Mouse (Mus musculus): ENCODE results near the gene Gm5134. TPM values are rescaled to one million over a fixed set of nuclear protein-coding genes. Genes with fewer than 3 reads are reported as not detected.

Gene Gm5134
- polyA plus RNA-seq, 1 experiment from 2014 or later: not detected

GRCm38 (mm10) chr10:76006385-76006784, 52.1 kb downstream of the Gm5134 start:
- Histone ChIP-seq H3K4me2 (replicated peaks) (no peak overlapping the region), H3K27me3 (replicated peaks) (no peaks in the 10 kb centered on the region), H3K4me1 (peaks cover 8% of the 10 kb centered on the region), H3K9me3 (no peaks in the 10 kb centered on the region), H3K9ac (no peak overlapping the region), H3K27ac (no peak overlapping the region), H3K36me3 (no peaks in the 10 kb centered on the region), H3K4me3 (no peak overlapping the region)
- 89% methylated on average over 6 of the region's 6 CpGs for WGBS
- ATAC-seq (ENCODE audit: low FRiP score, low read depth): no peak

GRCm38 (mm10) chr10:76009812-76010211, 55.5 kb downstream of the Gm5134 start:
- WGBS: 82% methylated on average over 3 of the region's 3 CpGs
- Histone ChIP-seq H3K4me3 (no peak overlapping the region), H3K4me2 (replicated peaks) (no peak overlapping the region), H3K27ac (no peak overlapping the region), H3K36me3 (no peaks in the 10 kb centered on the region), H3K9ac (no peak overlapping the region), H3K9me3 (no peaks in the 10 kb centered on the region), H3K27me3 (replicated peaks) (no peaks in the 10 kb centered on the region), H3K4me1 (no peaks in the 10 kb centered on the region)
- no peak for ATAC-seq (ENCODE audit: low FRiP score, low read depth)

GRCm38 (mm10) chr10:76012922-76013321, 58.6 kb downstream of the Gm5134 start:
- Histone ChIP-seq H3K4me2 (replicated peaks) (no peak overlapping the region), H3K36me3 (no peaks in the 10 kb centered on the region), H3K9me3 (no peaks in the 10 kb centered on the region), H3K4me1 (no peaks in the 10 kb centered on the region), H3K27ac (no peak overlapping the region), H3K9ac (no peak overlapping the region), H3K4me3 (no peak overlapping the region), H3K27me3 (replicated peaks) (no peaks in the 10 kb centered on the region)
- 81% methylated on average over 6 of the region's 6 CpGs for WGBS
- no peak for ATAC-seq (ENCODE audit: low FRiP score, low read depth)

GRCm38 (mm10) chr10:76016886-76017285, 62.6 kb downstream of the Gm5134 start:
- no peaks in the 10 kb centered on the region for H3K4me1 ChIP-seq
- no peaks in the 10 kb centered on the region for H3K9me3 ChIP-seq
- H3K4me2 ChIP-seq (replicated peaks): no peak overlapping the region
- WGBS: 91% methylated on average over 3 of the region's 3 CpGs
- no peak overlapping the region for H3K4me3 ChIP-seq
- no peak overlapping the region for H3K9ac ChIP-seq
- H3K27me3 ChIP-seq (replicated peaks): no peaks in the 10 kb centered on the region
- H3K27ac ChIP-seq: no peak overlapping the region
- no peak for ATAC-seq (ENCODE audit: low FRiP score, low read depth)
- no peaks in the 10 kb centered on the region for H3K36me3 ChIP-seq

GRCm38 (mm10) chr10:76021728-76022127, 67.4 kb downstream of the Gm5134 start:
- Histone ChIP-seq H3K4me3 (no peak overlapping the region), H3K4me1 (no peaks in the 10 kb centered on the region), H3K9me3 (no peaks in the 10 kb centered on the region), H3K27me3 (replicated peaks) (no peaks in the 10 kb centered on the region), H3K27ac (no peak overlapping the region), H3K9ac (no peak overlapping the region), H3K4me2 (replicated peaks) (no peak overlapping the region), H3K36me3 (no peaks in the 10 kb centered on the region)
- WGBS: 88% methylated on average over 3 of the region's 3 CpGs
- no peak for ATAC-seq (ENCODE audit: low FRiP score, low read depth)

- no peaks in the 10 kb centered on the region for H3K36me3 ChIP-seq
- H3K4me3 ChIP-seq: no peak overlapping the region
- no peaks in the 10 kb centered on the region for H3K4me1 ChIP-seq
- no peak overlapping the region for H3K9ac ChIP-seq
- no peak overlapping the region for H3K27ac ChIP-seq
- H3K4me2 ChIP-seq (replicated peaks): no peak overlapping the region
- H3K9me3 ChIP-seq: no peaks in the 10 kb centered on the region
- H3K27me3 ChIP-seq (replicated peaks): no peaks in the 10 kb centered on the region
- no peak for ATAC-seq (ENCODE audit: low FRiP score, low read depth)
- WGBS: 95% methylated on average over 6 of the region's 6 CpGs
Observed at GRCm38 (mm10) chr10:76023921-76024320, 69.6 kb downstream of the Gm5134 start.

GRCm38 (mm10) chr10:76025470-76026190, 71.3 kb downstream of the Gm5134 start:
- no peaks in the 10 kb centered on the region for H3K27me3 ChIP-seq (replicated peaks)
- H3K9me3 ChIP-seq: no peaks in the 10 kb centered on the region
- WGBS: 91% methylated on average over 10 of the region's 10 CpGs
- H3K36me3 ChIP-seq: no peaks in the 10 kb centered on the region
- H3K9ac ChIP-seq: no peak overlapping the region
- no peak overlapping the region for H3K27ac ChIP-seq
- ATAC-seq (ENCODE audit: low FRiP score, low read depth): no peak
- no peak overlapping the region for H3K4me3 ChIP-seq
- H3K4me1 ChIP-seq: no peaks in the 10 kb centered on the region
- no peak overlapping the region for H3K4me2 ChIP-seq (replicated peaks)

GRCm38 (mm10) chr10:76027127-76028015, 73.1 kb downstream of the Gm5134 start:
- H3K4me1 ChIP-seq: no peaks in the 10 kb centered on the region; the same call in 1 of the 2 replicates
- H3K4me2 ChIP-seq (replicated peaks): no peak overlapping the region
- no peaks in the 10 kb centered on the region for H3K27me3 ChIP-seq (replicated peaks)
- H3K36me3 ChIP-seq: no peaks in the 10 kb centered on the region
- WGBS: 64% methylated on average over 12 of the region's 12 CpGs
- no peak overlapping the region for H3K27ac ChIP-seq
- no peak overlapping the region for H3K9ac ChIP-seq
- no peak for ATAC-seq (ENCODE audit: low FRiP score, low read depth)
- H3K9me3 ChIP-seq: no peaks in the 10 kb centered on the region
- H3K4me3 ChIP-seq: no peak overlapping the region

- Histone ChIP-seq H3K36me3 (no peaks in the 10 kb centered on the region), H3K9me3 (no peaks in the 10 kb centered on the region), H3K9ac (no peak overlapping the region), H3K4me3 (no peak overlapping the region), H3K4me2 (replicated peaks) (no peak overlapping the region), H3K27me3 (replicated peaks) (no peaks in the 10 kb centered on the region), H3K4me1 (peaks cover under 1% of the 10 kb centered on the region; the same call in 1 of the 2 replicates), H3K27ac (no peak overlapping the region)
- WGBS: 21% methylated on average over 4 of the region's 4 CpGs
- no peak for ATAC-seq (ENCODE audit: low FRiP score, low read depth)
Observed at GRCm38 (mm10) chr10:76028016-76028366, 73.7 kb downstream of the Gm5134 start.

- no peaks in the 10 kb centered on the region for H3K27me3 ChIP-seq (replicated peaks)
- H3K27ac ChIP-seq: no peak overlapping the region
- no peak overlapping the region for H3K9ac ChIP-seq
- ATAC-seq (ENCODE audit: low FRiP score, low read depth): no peak
- no peak overlapping the region for H3K4me2 ChIP-seq (replicated peaks)
- H3K4me3 ChIP-seq: no peak overlapping the region
- peaks cover 4% of the 10 kb centered on the region; the same call in 1 of the 2 replicates for H3K4me1 ChIP-seq
- no peaks in the 10 kb centered on the region for H3K36me3 ChIP-seq
- no peaks in the 10 kb centered on the region for H3K9me3 ChIP-seq
- WGBS: 73% methylated on average over 9 of the region's 9 CpGs
Observed at GRCm38 (mm10) chr10:76028396-76028795, 74.1 kb downstream of the Gm5134 start.

- Histone ChIP-seq H3K36me3 (no peaks in the 10 kb centered on the region; the same call in 1 of the 2 replicates), H3K4me2 (replicated peaks) (no peak overlapping the region), H3K9me3 (no peaks in the 10 kb centered on the region), H3K27me3 (replicated peaks) (no peaks in the 10 kb centered on the region), H3K9ac (no peak overlapping the region), H3K4me1 (peaks cover 8% of the 10 kb centered on the region; the same call in 1 of the 2 replicates), H3K27ac (no peak overlapping the region), H3K4me3 (no peak overlapping the region)
- WGBS: 79% methylated on average over 5 of the region's 5 CpGs
- ATAC-seq (ENCODE audit: low FRiP score, low read depth): no peak
Observed at GRCm38 (mm10) chr10:76029276-76029675, 75.0 kb downstream of the Gm5134 start.

- Histone ChIP-seq H3K9me3 (no peaks in the 10 kb centered on the region), H3K27me3 (replicated peaks) (no peaks in the 10 kb centered on the region), H3K4me1 (peaks cover 8% of the 10 kb centered on the region; the same call in 1 of the 2 replicates), H3K36me3 (peaks cover 2% of the 10 kb centered on the region; the same call in 1 of the 2 replicates), H3K4me3 (no peak overlapping the region), H3K27ac (no peak overlapping the region), H3K9ac (no peak overlapping the region), H3K4me2 (replicated peaks) (no peak overlapping the region)
- ATAC-seq (ENCODE audit: low FRiP score, low read depth): no peak
- WGBS: 69% methylated on average over 5 of the region's 5 CpGs
Observed at GRCm38 (mm10) chr10:76030496-76030895, 76.2 kb downstream of the Gm5134 start.

All from neural tube, embryonic 12.5 days (tissue).